Mouse (Mus musculus): ENCODE measurements at regions not wholly inside any gene's neighbourhood (a gene's known extent, or its start where the extent isn't known, plus 50 kb on each side); places are given as distances from the start of the nearest gene placed in this dataset.

DNA sequence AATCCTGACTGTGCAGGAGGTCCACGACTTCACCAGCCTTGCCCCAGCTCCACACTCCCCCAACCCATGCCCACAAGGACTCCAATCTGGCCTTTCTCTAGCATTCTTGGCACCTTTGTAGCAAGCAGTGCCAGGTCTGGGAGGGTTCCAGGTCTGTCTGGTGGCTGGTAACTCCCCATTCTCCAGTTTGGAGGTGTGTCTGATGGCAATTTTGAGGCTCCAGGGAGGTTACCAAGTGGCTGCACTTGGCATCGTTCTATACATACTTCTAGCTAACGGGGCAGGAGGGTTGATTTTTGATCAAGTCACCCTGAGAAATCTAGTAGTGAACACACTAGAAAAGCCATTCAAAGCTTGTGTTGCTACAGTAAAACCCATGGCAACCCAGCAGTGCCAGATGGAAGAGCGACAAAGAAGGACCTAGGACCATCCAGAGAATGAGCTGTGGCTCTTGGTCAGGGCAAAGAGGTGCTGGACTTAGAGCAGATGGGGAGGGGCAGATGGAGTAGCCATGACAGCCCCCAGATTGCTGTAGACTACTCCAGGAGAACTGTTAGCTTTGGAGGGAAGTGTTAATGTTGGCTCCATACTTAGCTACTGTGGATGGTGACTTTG lies 366.2 kb upstream of the Mki67 start:
- no peak for TF ChIP-seq CTCF (IDR thresholded peaks at IDR 0.05; ENCODE audit: borderline replicate concordance, insufficient read depth, low read length)
- TF ChIP-seq POLR2A (IDR thresholded peaks at IDR 0.05; ENCODE audit: low read depth, low read length): no peak

Measured in embryonic fibroblast, embryonic 13.5 days (primary cell).